Mouse (Mus musculus) MEL (cell line): Measurements from ENCODE around the gene Galns. TPM values are rescaled to one million over a fixed set of nuclear protein-coding genes. Genes with fewer than 3 reads are reported as not detected.
A peak's percentile ranks its signal among the peaks of the same experiment; 100 is the strongest.

ENCODE experiments used
- DNase-seq: peaks from one replicate; pipeline ENCODE4 v3.0.0; 2011; ENCODE audit warnings: low read depth, low spot score
- H3K27ac ChIP-seq: 2 replicates; pipeline ENCODE4 v1.5.1; 2012; ENCODE audit warnings: low read depth, mild to moderate bottlenecking, control low read depth, low read length, moderate library complexity; ENCODE audit not compliant: control insufficient read depth
- H3K27me3 ChIP-seq, 2 experiments: fragments of 150-350 bp in 1 of 2; sonication (generic) in 1 of 2; 2 replicates each; pipeline ENCODE4 v1.6.1; 2012; ENCODE audit warnings: low read length in 2 of 2, mild to moderate bottlenecking in 2 of 2, improper control_type of control experiment in 1 of 2, moderate library complexity in 1 of 2; ENCODE audit not compliant: insufficient read depth in 2 of 2, control insufficient read depth in 1 of 2
- H3K36me3 ChIP-seq, 2 experiments: 2 replicates each; pipeline ENCODE4 v1.6.1; 2012 to 2014; ENCODE audit warnings: low read length in 2 of 2, improper control_type of control experiment in 1 of 2, inconsistent platforms in 1 of 2, mild to moderate bottlenecking in 1 of 2; ENCODE audit not compliant: insufficient read depth in 2 of 2, control insufficient read depth in 1 of 2
- H3K4me1 ChIP-seq, 2 experiments: fragments of 150-350 bp in 1 of 2; sonication (generic) in 1 of 2; 2 replicates each; pipeline ENCODE4 v1.6.1; 2012; ENCODE audit warnings: low read length in 2 of 2, improper control_type of control experiment in 1 of 2, mild to moderate bottlenecking in 1 of 2; ENCODE audit not compliant: insufficient read depth in 2 of 2, control insufficient read depth in 1 of 2
- H3K4me3 ChIP-seq, 2 experiments: fragments of 150-350 bp in 1 of 2; sonication (generic) in 1 of 2; 2 replicates each; pipeline ENCODE4 v1.5.1; 2012; ENCODE audit warnings: low read depth in 2 of 2, low read length in 2 of 2, mild to moderate bottlenecking in 2 of 2, moderate library complexity in 2 of 2, control low read depth in 1 of 2, improper control_type of control experiment in 1 of 2; ENCODE audit not compliant: control insufficient read depth in 1 of 2, insufficient read depth in 1 of 2
- H3K79me2 ChIP-seq: 2 replicates; pipeline ENCODE4 v1.6.1; 2012; ENCODE audit warnings: mild to moderate bottlenecking, low read length, moderate library complexity; ENCODE audit not compliant: control insufficient read depth, poor library complexity, insufficient read depth
- H3K9ac ChIP-seq: 2 replicates; pipeline ENCODE4 v1.6.1; 2012; ENCODE audit warnings: low read depth, mild to moderate bottlenecking, control low read depth, low read length, moderate library complexity; ENCODE audit not compliant: control insufficient read depth, poor library complexity, severe bottlenecking
- H3K9me3 ChIP-seq: fragments of 150-350 bp; sonication (generic); replicated peaks from 2 replicates; pipeline ENCODE4 v1.6.1; 2012; ENCODE audit warnings: mild to moderate bottlenecking, low read length, improper control_type of control experiment, moderate library complexity; ENCODE audit not compliant: insufficient read depth
- CTCF ChIP-seq, 3 experiments: IDR thresholded peaks in 2 of 3; conservative IDR thresholded peaks in 1 of 3; 2 replicates each; pipeline ENCODE4 v1.5.1; 2011 to 2012; ENCODE audit warnings: low read length in 3 of 3, low read depth in 2 of 3, mild to moderate bottlenecking in 2 of 3, improper control_type of control experiment in 1 of 3, inconsistent platforms in 1 of 3, mixed read lengths in 1 of 3, moderate library complexity in 1 of 3; ENCODE audit not compliant: control insufficient read depth in 1 of 3, insufficient read depth in 1 of 3, poor library complexity in 1 of 3, severe bottlenecking in 1 of 3
- E2F4 ChIP-seq: IDR thresholded peaks from 2 replicates; pipeline ENCODE4 v1.6.1; 2011; ENCODE audit warnings: low read depth, low read length, improper control_type of control experiment, borderline replicate concordance
- ELF1 ChIP-seq: IDR thresholded peaks from 2 replicates; pipeline ENCODE4 v1.6.1; 2014; ENCODE audit warnings: low read depth, mild to moderate bottlenecking, inconsistent platforms, low read length, improper control_type of control experiment, moderate library complexity
- ETS1 ChIP-seq: IDR thresholded peaks from 2 replicates; pipeline ENCODE4 v1.6.1; 2012; ENCODE audit warnings: low read depth, mild to moderate bottlenecking, inconsistent platforms, low read length, improper control_type of control experiment, moderate library complexity
- GATA1 ChIP-seq: IDR thresholded peaks from 2 replicates; pipeline ENCODE4 v1.6.1; 2011; ENCODE audit warnings: low read depth, low read length, improper control_type of control experiment
- HCFC1 ChIP-seq: IDR thresholded peaks from 2 replicates; pipeline ENCODE4 v1.6.1; 2012; ENCODE audit warnings: low read depth, mild to moderate bottlenecking, inconsistent platforms, low read length, improper control_type of control experiment, moderate library complexity
- MAX ChIP-seq: IDR thresholded peaks from 2 replicates; pipeline ENCODE4 v1.6.1; 2011; ENCODE audit warnings: low read length, improper control_type of control experiment
- MAZ ChIP-seq: IDR thresholded peaks from 2 replicates; pipeline ENCODE4 v1.6.1; 2012; ENCODE audit warnings: low read depth, mild to moderate bottlenecking, inconsistent platforms, low read length, improper control_type of control experiment
- MXI1 ChIP-seq: IDR thresholded peaks from 2 replicates; pipeline ENCODE4 v1.6.1; 2011; ENCODE audit warnings: mild to moderate bottlenecking, low read depth, low read length, improper control_type of control experiment
- MYB ChIP-seq: IDR thresholded peaks from 2 replicates; pipeline ENCODE4 v1.6.1; 2011; ENCODE audit warnings: mild to moderate bottlenecking, low read depth, low read length, improper control_type of control experiment
- MYC ChIP-seq: IDR thresholded peaks from 2 replicates; pipeline ENCODE4 v1.6.1; 2011; ENCODE audit warnings: low read depth, mild to moderate bottlenecking, low read length, improper control_type of control experiment, moderate library complexity
- NELFE ChIP-seq: IDR thresholded peaks from 2 replicates; pipeline ENCODE4 v1.6.1; 2011; ENCODE audit warnings: low read depth, low read length, improper control_type of control experiment
- NRF1 ChIP-seq: IDR thresholded peaks from 2 replicates; pipeline ENCODE4 v1.6.1; 2014; ENCODE audit warnings: low read depth, mild to moderate bottlenecking, inconsistent platforms, low read length, improper control_type of control experiment, moderate library complexity; ENCODE audit not compliant: poor library complexity, insufficient read depth, severe bottlenecking
- RAD21 ChIP-seq: IDR thresholded peaks from 2 replicates; pipeline ENCODE4 v1.6.1; 2011; ENCODE audit warnings: mild to moderate bottlenecking, low read depth, low read length, improper control_type of control experiment
- SIN3A ChIP-seq: IDR thresholded peaks from 2 replicates; pipeline ENCODE4 v1.6.1; 2012; ENCODE audit warnings: low read length, improper control_type of control experiment, inconsistent platforms
- SMC3 ChIP-seq: IDR thresholded peaks from 2 replicates; pipeline ENCODE4 v1.6.1; 2011; ENCODE audit warnings: low read depth, low read length, improper control_type of control experiment
- TAL1 ChIP-seq: IDR thresholded peaks from 2 replicates; pipeline ENCODE4 v1.6.1; 2012; ENCODE audit warnings: mild to moderate bottlenecking, inconsistent platforms, low read length, moderate library complexity, mixed read lengths
- TBP ChIP-seq: IDR thresholded peaks from 2 replicates; pipeline ENCODE4 v1.8.0; 2011; ENCODE audit warnings: low read depth, low read length, improper control_type of control experiment
- USF1 ChIP-seq: IDR thresholded peaks from 2 replicates; pipeline ENCODE4 v1.6.1; 2014; ENCODE audit warnings: low read depth, mild to moderate bottlenecking, inconsistent platforms, low read length, improper control_type of control experiment, moderate library complexity
- ZC3H11A ChIP-seq: IDR thresholded peaks from 2 replicates; pipeline ENCODE4 v1.6.1; 2012; ENCODE audit warnings: low read depth, mild to moderate bottlenecking, inconsistent platforms, low read length, improper control_type of control experiment
- ZKSCAN1 ChIP-seq: IDR thresholded peaks from 2 replicates; pipeline ENCODE4 v1.6.1; 2012; ENCODE audit warnings: low read depth, mild to moderate bottlenecking, inconsistent platforms, low read length, improper control_type of control experiment, moderate library complexity
- polyA plus RNA-seq, 2 experiments: library from polyadenylated mRNA; stranded (reverse) in 1 of 2; unstranded in 1 of 2; fragments of >175 nt in 1 of 2; fragments of >200 nt in 1 of 2; gene quantifications; 2 replicates each; pipeline versions ENCODE4 v1.2.1 to v1.2.4; 2012; ENCODE audit warnings: low replicate concordance in 2 of 2, low read depth in 1 of 2; ENCODE audit not compliant: insufficient read length in 2 of 2, insufficient read depth in 1 of 2, missing spikeins in 1 of 2
- total RNA-seq: library from RNA; depleted of rRNA; stranded (reverse); fragments of 300-350 nt; gene quantifications from 2 replicates; pipeline ENCODE4 v1.2.3, GENCODE M21; 2012

The Galns gene
- total and polyA plus RNA-seq, 3 experiments, result 1.7 to 3.0 TPM; not detected in 1

DNA sequence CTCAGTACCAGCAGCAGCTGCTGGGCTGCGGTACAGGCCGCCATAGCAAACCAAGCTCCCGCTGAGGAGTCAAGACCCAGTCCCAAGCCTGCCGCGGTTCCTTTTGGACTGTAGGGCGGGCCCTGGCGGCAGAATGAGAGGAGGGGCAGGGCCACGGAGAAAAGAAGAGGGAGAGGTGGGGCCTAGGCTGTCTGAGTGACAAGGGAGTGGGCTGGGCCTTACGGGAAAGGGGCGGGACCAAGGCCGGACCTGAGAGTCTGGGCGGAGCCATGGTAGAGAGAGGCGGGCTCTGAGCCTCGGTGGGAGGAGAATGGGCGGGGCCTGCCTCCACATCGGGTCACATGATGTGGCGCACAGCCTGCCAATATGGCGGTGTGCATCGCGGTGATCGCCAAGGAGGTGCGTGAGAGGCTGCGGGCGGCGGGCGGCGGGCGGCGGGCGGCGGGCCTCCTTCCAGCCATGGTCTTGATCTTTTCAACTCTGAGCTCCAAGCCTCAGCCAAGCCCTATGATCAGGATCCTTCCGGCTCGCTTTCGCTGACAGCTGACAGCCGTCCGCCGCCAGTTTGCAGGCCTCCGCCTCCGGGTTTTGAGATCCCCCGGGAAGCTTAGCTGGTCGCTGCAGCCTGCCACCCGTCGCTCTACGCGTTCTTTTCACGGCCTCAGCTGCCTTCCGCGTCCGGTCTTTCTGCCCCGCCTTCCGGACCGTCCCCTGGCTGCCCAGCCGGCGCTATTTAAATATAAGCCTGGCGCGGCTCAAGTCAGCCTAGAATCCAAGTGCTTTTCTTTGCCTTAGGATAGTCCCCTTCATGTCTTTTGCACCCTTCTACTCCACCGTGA lies at the start of gene Galns, which contains the start of gene Trappc2l (continued):
- TF ChIP-seq USF1 (peak; percentile 92), MAX (no peak), HCFC1 (peak; percentile 62; the same call in 1 of the 2 replicates), MYC (no peak)
- TF ChIP-seq, all 39 proteins: peak for 7

DNA sequence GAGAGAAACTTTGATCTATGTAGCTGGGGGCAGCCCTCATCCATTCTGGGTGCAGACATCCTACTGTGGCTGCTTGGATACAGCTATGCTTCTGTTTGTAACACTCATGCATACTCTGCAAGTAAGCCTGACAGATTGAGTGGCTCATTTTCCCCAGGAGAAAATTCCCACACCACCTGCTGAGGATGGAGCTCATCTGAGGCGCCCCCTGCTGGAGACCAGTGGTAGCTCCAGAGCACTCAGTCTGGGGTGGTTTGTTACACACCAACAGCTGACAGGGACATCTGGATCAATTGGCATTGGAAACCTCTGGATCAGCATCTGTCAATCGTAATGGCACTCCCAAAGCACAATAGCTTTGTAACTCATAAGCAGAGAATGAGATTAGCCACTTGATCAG lies 48.8 kb upstream of the Galns start:
- H3K36me3 ChIP-seq, result peaks cover 18 to 27% of the 10 kb centered on the region in 2 experiments
- no peak overlapping the region for H3K27ac ChIP-seq
- H3K4me3 ChIP-seq, result no peak overlapping the region
- H3K9me3 ChIP-seq, result no peaks in the 10 kb centered on the region
- peaks cover 12 to 26% of the 10 kb centered on the region in 2 experiments for H3K4me1 ChIP-seq
- H3K9ac ChIP-seq, result no peak overlapping the region
- peak; percentile 48 for DNase-seq
- H3K79me2 ChIP-seq, result peaks cover 81% of the 10 kb centered on the region
- TF ChIP-seq RAD21, result peak; percentile 5
- TF ChIP-seq ZC3H11A, result peak; percentile 54
- TF ChIP-seq SIN3A, result 0 out of 2 replicates have a peak, but pooled peaks have one; percentile 17
- TF ChIP-seq MAX, result no peak
- no peak for TF ChIP-seq GATA1
- TF ChIP-seq CTCF (IDR thresholded peaks at IDR 0.05 in 2 of 3, conservative IDR thresholded peaks at IDR 0.05 in 1 of 3; ENCODE audit: control insufficient read depth in 1 of 3, insufficient read depth in 1 of 3, low read depth in 2 of 3, low read length in 3 of 3, poor library complexity in 1 of 3, severe bottlenecking in 1 of 3), result peak; percentile 69 to 91 (median 88)
- TF ChIP-seq SMC3, result peak; percentile 39
- TF ChIP-seq NELFE, result 0 out of 2 replicates have a peak, but pooled peaks have one; percentile 7
- TF ChIP-seq ELF1, result no peak
- H3K27me3 ChIP-seq, result no peaks in the 10 kb centered on the region

DNA sequence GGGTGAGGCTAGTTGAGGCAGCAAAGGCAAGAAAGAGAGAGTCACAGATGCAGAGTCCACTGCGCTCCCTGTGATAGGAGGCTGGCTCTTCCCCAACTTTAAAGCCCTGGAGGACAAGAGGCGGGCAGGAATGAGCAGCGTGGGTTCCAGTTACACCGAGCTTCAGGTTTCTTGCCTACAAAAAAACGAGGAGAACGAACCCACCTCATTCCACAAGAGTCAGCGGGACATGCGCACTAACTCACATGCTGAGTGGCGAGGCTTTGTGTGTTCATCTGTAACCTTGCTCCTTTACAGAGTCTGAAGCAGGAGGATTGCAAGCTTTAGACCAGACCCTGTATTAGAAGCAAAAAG lies 47.5 kb upstream of the Galns start:
- Histone ChIP-seq H3K4me3 (no peak overlapping the region), H3K9me3 (no peaks in the 10 kb centered on the region), H3K27ac (no peak overlapping the region), H3K36me3 (peaks cover 18 to 30% of the 10 kb centered on the region in 2 experiments), H3K9ac (no peak overlapping the region), H3K4me1 (peaks cover 12 to 26% of the 10 kb centered on the region in 2 experiments), H3K79me2 (peaks cover 72% of the 10 kb centered on the region), H3K27me3 (no peaks in the 10 kb centered on the region)
- TF ChIP-seq MXI1 (no peak), MYB (no peak), TBP (no peak), E2F4 (no peak), ZKSCAN1 (no peak), ELF1 (no peak), MAZ (no peak), TAL1 (no peak), ZC3H11A (no peak), MYC (no peak), CTCF (IDR thresholded peaks at IDR 0.05 in 2 of 3, conservative IDR thresholded peaks at IDR 0.05 in 1 of 3; ENCODE audit: control insufficient read depth in 1 of 3, insufficient read depth in 1 of 3, low read depth in 2 of 3, low read length in 3 of 3, poor library complexity in 1 of 3, severe bottlenecking in 1 of 3) (no peak), USF1 (no peak), ETS1 (no peak), NRF1 (no peak)
- DNase-seq, result no peak
